Mouse (Mus musculus) kidney, embryonic 16.5 days (tissue): ENCODE results near the gene Papss2. TPM values are rescaled to one million over a fixed set of nuclear protein-coding genes. Genes with fewer than 3 reads are reported as not detected.

ENCODE experiments used
- ATAC-seq: fragments of 200-750 bp; cut with Nextera tagmentation; 2 replicates; pipeline ENCODE4 v1.8.0; 2017; ENCODE audit warnings: moderate TSS enrichment; ENCODE audit not compliant: low FRiP score, low TSS enrichment
- H3K27ac ChIP-seq: fragments of 300-500 bp; sonication (generic); 2 replicates; pipeline ENCODE4 v1.5.1; 2014; ENCODE audit warnings: low read length
- H3K27me3 ChIP-seq: fragments of 300-500 bp; sonication (generic); 2 replicates; pipeline ENCODE4 v1.6.1; 2014; ENCODE audit warnings: low read length, control low read depth, mixed read lengths; ENCODE audit not compliant: insufficient read depth
- H3K36me3 ChIP-seq: fragments of 300-500 bp; sonication (generic); 2 replicates; pipeline ENCODE4 v1.6.1; 2014; ENCODE audit warnings: low read length, control low read depth, mixed read lengths; ENCODE audit not compliant: insufficient read depth
- H3K4me1 ChIP-seq: fragments of 300-500 bp; sonication (generic); 2 replicates; pipeline ENCODE4 v1.6.1; 2014; ENCODE audit warnings: low read length, control low read depth, mixed read lengths; ENCODE audit not compliant: insufficient read depth
- H3K4me2 ChIP-seq: fragments of 300-500 bp; sonication (generic); replicated peaks from 2 replicates; pipeline ENCODE4 v1.6.1; 2014; ENCODE audit warnings: low read depth, low read length
- H3K4me3 ChIP-seq: fragments of 300-500 bp; sonication (generic); 2 replicates; pipeline ENCODE4 v1.5.1; 2014; ENCODE audit warnings: mild to moderate bottlenecking, low read length
- H3K9ac ChIP-seq: fragments of 300-500 bp; sonication (generic); replicated peaks from 2 replicates; pipeline ENCODE4 v1.6.1; 2014; ENCODE audit warnings: low read length
- H3K9me3 ChIP-seq: fragments of 300-500 bp; sonication (generic); 2 replicates; pipeline ENCODE4 v1.6.1; 2016; ENCODE audit warnings: low read length, control low read depth
- WGBS: fragments of 180-500 bp; shearing (Covaris S2); extraction: QIAGEN DNeasy Blood & Tissue Kit; methylation state at CpG from one replicate; pipeline ENCODE4 v1.1.7; 2014; 5-methylcytosine and 5-hydroxymethylcytosine counted together
- polyA plus RNA-seq: library from polyadenylated mRNA; unstranded; fragments of >200 nt; fragmentation: Nextera tagmentation; extraction: Ambion mirVana; gene quantifications from 2 replicates; pipeline ENCODE4 v1.2.1, GENCODE M21; 2015

The Papss2 gene
- polyA plus RNA-seq, 1 experiment from 2014 or later = 17.0 TPM

GRCm38 (mm10) chr19:32607036-32607435 lies 11.4 kb downstream of the Papss2 start:
- Histone ChIP-seq H3K4me3 (no peak overlapping the region), H3K4me2 (no peak overlapping the region), H3K9ac (no peak overlapping the region), H3K27ac (no peak overlapping the region), H3K27me3 (no peaks in the 10 kb centered on the region), H3K4me1 (peaks cover 9% of the 10 kb centered on the region), H3K36me3 (no peaks in the 10 kb centered on the region), H3K9me3 (no peaks in the 10 kb centered on the region)
- WGBS = 61% methylated on average over 8 of the region's 8 CpGs
- no peak for ATAC-seq

- Histone ChIP-seq H3K4me3 (no peak overlapping the region), H3K4me2 (no peak overlapping the region), H3K27me3 (no peaks in the 10 kb centered on the region), H3K36me3 (no peaks in the 10 kb centered on the region), H3K9ac (no peak overlapping the region), H3K27ac (no peak overlapping the region), H3K9me3 (no peaks in the 10 kb centered on the region), H3K4me1 (peaks cover 4% of the 10 kb centered on the region; the same call in 1 of the 2 replicates)
- WGBS = 81% methylated on average over 9 of the region's 9 CpGs
- no peak for ATAC-seq
Observed at GRCm38 (mm10) chr19:32611386-32612092, 15.9 kb downstream of the Papss2 start.

DNA sequence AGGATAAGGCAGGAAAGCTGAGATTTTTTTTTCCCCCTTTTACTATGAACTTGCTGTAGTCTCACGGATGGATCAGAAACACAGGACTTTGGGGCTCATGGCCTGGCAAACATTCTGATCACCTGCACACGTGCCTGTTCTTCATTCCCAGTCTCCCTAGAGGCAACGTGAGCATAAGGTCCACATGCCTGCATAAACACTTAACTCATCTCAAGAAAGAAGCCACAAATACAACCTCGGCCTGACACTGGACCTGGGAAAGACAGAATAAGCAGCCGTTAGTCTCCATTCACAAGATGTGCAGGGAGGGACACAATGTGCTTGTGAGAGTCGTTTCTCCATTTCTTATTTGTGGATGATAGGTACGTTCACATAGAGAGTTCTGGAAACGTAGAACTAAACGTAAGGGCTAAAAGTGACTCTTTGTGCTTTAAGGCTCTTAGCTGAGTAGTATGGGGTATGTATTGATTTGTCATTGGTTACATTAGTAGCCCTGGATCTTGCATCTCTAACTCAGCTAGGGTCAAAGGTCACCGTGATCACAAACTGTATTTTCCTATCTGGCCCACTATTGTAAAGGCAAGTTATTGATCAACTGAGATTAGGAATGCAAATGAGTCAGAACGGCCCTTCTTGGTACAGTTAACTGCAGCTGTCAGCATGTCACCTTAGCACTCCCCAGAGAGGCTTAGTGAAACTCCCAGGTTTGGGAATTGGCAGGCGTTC lies 18.6 kb downstream of the Papss2 start:
- ATAC-seq = no peak
- no peak overlapping the region for H3K27ac ChIP-seq
- no peaks in the 10 kb centered on the region for H3K4me1 ChIP-seq
- no peaks in the 10 kb centered on the region for H3K27me3 ChIP-seq
- no peaks in the 10 kb centered on the region for H3K36me3 ChIP-seq
- 81% methylated on average over 12 of the region's 12 CpGs for WGBS
- no peak overlapping the region for H3K4me3 ChIP-seq
- H3K4me2 ChIP-seq = no peak overlapping the region
- no peak overlapping the region for H3K9ac ChIP-seq
- H3K9me3 ChIP-seq = no peaks in the 10 kb centered on the region

- Histone ChIP-seq H3K36me3 (no peaks in the 10 kb centered on the region), H3K9me3 (no peaks in the 10 kb centered on the region)
- ATAC-seq = no peak
Observed at GRCm38 (mm10) chr19:32614772-32615099, 19.1 kb downstream of the Papss2 start.

DNA sequence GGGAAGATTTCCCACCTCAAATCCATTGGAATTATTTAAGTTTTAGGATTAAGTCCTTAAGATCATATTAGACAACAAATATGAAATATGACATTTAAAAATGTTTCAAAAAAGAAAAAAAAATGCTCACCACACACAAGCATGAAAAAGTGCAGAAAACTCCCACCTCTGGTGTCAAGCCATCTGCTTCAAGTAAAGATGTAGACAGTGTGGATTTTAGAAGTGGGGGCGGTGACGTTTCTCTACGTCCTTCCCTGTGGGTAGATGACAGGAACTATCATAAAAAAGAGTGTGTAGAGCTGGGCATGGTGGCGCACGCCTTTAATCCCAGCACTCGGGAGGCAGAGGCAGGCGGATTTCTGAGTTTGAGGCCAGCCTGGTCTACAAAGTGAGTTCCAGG lies 21.1 kb downstream of the Papss2 start:
- no peaks in the 10 kb centered on the region for H3K9me3 ChIP-seq
- H3K36me3 ChIP-seq = no peaks in the 10 kb centered on the region
- H3K9ac ChIP-seq = no peak overlapping the region
- H3K4me2 ChIP-seq = no peak overlapping the region
- 82% methylated on average over 7 of the region's 7 CpGs for WGBS
- H3K4me1 ChIP-seq = no peaks in the 10 kb centered on the region
- no peak overlapping the region for H3K27ac ChIP-seq
- no peak overlapping the region for H3K4me3 ChIP-seq
- no peaks in the 10 kb centered on the region for H3K27me3 ChIP-seq
- ATAC-seq = no peak

More at GRCm38 (mm10) chr19:32614772-32615099, 19.1 kb downstream of the Papss2 start:
- Histone ChIP-seq H3K4me3 (no peak overlapping the region), H3K27me3 (no peaks in the 10 kb centered on the region), H3K4me1 (no peaks in the 10 kb centered on the region), H3K27ac (no peak overlapping the region), H3K9ac (no peak overlapping the region), H3K4me2 (no peak overlapping the region)
- WGBS = 76% methylated on average over 2 of the region's 2 CpGs

GRCm38 (mm10) chr19:32619739-32620138 lies 24.1 kb downstream of the Papss2 start:
- ATAC-seq = no peak

GRCm38 (mm10) chr19:32620859-32621445 lies 25.4 kb downstream of the Papss2 start:
- 76% methylated on average over 15 of the region's 15 CpGs for WGBS
- Histone ChIP-seq H3K4me3 (no peak overlapping the region), H3K9me3 (no peaks in the 10 kb centered on the region), H3K36me3 (no peaks in the 10 kb centered on the region), H3K9ac (no peak overlapping the region), H3K4me2 (no peak overlapping the region), H3K4me1 (no peaks in the 10 kb centered on the region), H3K27me3 (no peaks in the 10 kb centered on the region), H3K27ac (no peak overlapping the region)
- ATAC-seq = no peak

More at GRCm38 (mm10) chr19:32619739-32620138, 24.1 kb downstream of the Papss2 start:
- Histone ChIP-seq H3K4me2 (no peak overlapping the region), H3K9me3 (no peaks in the 10 kb centered on the region), H3K27me3 (no peaks in the 10 kb centered on the region), H3K27ac (no peak overlapping the region), H3K36me3 (no peaks in the 10 kb centered on the region), H3K4me1 (no peaks in the 10 kb centered on the region), H3K4me3 (no peak overlapping the region), H3K9ac (no peak overlapping the region)
- WGBS = 85% methylated on average over 2 of the region's 2 CpGs

- H3K9me3 ChIP-seq = no peaks in the 10 kb centered on the region
- no peaks in the 10 kb centered on the region for H3K27me3 ChIP-seq
- H3K9ac ChIP-seq = no peak overlapping the region
- WGBS = 59% methylated on average over 3 of the region's 3 CpGs
- no peak overlapping the region for H3K4me2 ChIP-seq
- peaks cover 2% of the 10 kb centered on the region; the same call in 1 of the 2 replicates for H3K4me1 ChIP-seq
- no peaks in the 10 kb centered on the region for H3K36me3 ChIP-seq
- no peak overlapping the region for H3K4me3 ChIP-seq
- no peak overlapping the region for H3K27ac ChIP-seq
- no peak for ATAC-seq
Observed at GRCm38 (mm10) chr19:32622142-32622541, 26.6 kb downstream of the Papss2 start.

DNA sequence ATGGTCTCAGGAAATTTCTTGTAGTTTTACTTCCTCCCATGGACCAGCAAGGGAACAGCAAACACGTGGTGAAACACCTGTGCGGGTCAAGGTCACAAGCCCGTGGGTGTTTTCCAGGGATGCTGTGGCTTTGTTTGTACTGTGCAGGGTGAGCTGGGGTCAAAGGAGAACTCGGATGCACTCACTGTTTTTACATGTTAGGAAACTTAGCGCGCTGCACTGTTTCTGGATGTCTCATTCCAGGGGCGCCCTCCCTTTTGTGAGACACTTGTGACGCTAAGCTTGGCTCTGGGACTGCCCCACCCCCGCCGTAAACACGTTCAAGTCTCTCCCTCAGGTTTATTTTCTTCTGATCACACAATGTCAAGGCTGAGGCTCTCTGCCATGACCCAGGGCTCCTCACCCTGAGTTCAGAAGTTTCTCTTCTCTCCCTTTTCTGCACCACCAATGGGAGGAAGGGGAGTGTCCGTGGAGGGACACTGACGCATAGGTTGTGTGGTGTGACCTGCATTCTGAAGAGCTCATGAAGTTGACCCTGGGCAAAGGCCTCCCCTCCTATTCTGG lies 31.3 kb downstream of the Papss2 start:
- Histone ChIP-seq H3K27ac (no peak overlapping the region; the same call in 1 of the 2 replicates), H3K9ac (no peak overlapping the region), H3K4me2 (no peak overlapping the region), H3K27me3 (no peaks in the 10 kb centered on the region), H3K4me3 (no peak overlapping the region), H3K9me3 (no peaks in the 10 kb centered on the region), H3K36me3 (no peaks in the 10 kb centered on the region), H3K4me1 (peaks cover 3% of the 10 kb centered on the region; the same call in 1 of the 2 replicates)
- 52% methylated on average over 13 of the region's 13 CpGs for WGBS
- peak; percentile 80 for ATAC-seq
